Mouse (Mus musculus): ENCODE data around the gene Apol7a. TPM values are rescaled to one million over a fixed set of nuclear protein-coding genes. Genes with fewer than 3 reads are reported as not detected.

Gene Apol7a
- total RNA-seq, 2 experiments from 2014 or later, result not detected

GRCm38 (mm10) chr15:77350117-77350516 is 48.8 kb downstream of the Apol7a start:
- DNase-seq (ENCODE audit: low spot score in 2 of 2), result no peak

DNA sequence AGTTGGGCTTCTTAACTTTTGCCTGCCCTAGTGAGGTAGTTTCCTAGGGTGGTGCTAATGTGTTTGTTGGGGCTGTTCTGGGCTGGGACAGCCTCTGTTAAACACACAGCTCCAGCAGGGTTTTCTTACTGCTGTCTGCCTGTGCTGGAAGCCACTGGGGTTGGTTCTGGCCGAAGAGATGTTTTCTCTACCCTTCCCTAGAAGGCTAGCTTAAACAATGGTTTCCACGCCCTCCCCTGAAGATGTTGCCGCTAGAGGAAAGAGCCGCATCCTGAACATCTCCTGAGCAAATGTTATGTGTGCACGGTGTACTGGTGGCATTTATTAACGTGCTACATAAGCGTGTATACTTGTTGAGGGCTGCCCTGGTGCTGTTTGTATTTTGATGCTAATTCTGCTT is 50.8 kb downstream of the Apol7a start:
- DNase-seq (ENCODE audit: low spot score in 2 of 2), result no peak

GRCm38 (mm10) chr15:77344127-77345125 is 54.5 kb downstream of the Apol7a start:
- DNase-seq (ENCODE audit: low spot score in 2 of 2), result no peak

DNA sequence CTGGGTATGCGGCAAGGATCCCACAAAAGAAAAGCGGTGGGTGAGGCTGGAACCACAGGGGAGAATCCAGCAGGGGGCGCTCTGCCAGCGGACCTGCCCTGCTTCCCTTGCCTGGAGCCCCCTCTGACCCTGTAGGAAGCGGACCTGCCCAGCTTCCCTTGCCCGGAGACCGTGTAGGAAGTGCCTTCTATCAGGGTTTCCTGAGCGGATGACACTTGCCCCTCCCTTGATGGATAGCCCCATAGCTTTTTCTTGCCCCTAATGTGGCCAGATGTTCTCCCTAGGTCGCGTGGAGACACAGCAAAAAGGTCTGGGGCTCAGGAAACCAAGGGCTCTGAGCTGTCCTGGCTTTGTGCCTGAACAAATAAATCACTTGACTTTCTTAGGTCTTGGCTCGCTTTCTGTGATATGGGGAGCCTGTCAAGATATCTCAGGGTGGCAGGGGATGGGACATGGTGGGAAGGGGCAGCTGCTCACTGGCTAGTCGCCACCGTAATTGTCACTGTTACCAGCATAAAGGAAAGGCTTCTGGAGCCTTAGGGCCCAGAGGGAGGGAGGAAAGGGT is 55.3 kb downstream of the Apol7a start:
- peak; percentile 63 to 65 for DNase-seq (ENCODE audit: low spot score in 2 of 2)

- DNase-seq (ENCODE audit: low spot score in 2 of 2), result no peak
Observed at GRCm38 (mm10) chr15:77342962-77343526, 55.9 kb downstream of the Apol7a start.

DNA sequence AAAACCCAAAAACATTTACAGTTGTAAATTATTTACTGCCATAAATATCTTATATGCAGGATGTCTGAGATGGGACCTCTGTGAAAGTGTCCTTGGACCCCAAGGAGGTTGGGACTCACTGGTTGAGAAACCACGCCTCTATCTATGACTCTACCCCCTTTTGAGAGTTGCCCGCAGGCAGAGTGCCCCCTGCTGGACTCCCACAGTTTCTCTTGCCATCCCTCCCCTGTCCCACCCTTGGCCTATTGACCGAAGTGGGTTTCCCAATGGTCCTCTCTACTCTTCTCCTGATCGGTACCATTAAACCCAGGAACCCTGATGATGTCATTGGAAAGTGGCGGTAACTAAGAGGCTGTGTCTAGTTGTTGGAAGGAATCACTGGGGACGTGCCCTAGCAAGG is 56.9 kb downstream of the Apol7a start:
- no peak for DNase-seq (ENCODE audit: low spot score in 2 of 2)

GRCm38 (mm10) chr15:77340581-77340980 is 58.3 kb downstream of the Apol7a start:
- DNase-seq (ENCODE audit: low spot score in 2 of 2), result no peak

- DNase-seq (ENCODE audit: low spot score in 2 of 2), result no peak
Observed at GRCm38 (mm10) chr15:77338924-77339429, 59.9 kb downstream of the Apol7a start.

- no peak for DNase-seq (ENCODE audit: low spot score in 2 of 2)
Observed at GRCm38 (mm10) chr15:77338451-77338850, 60.5 kb downstream of the Apol7a start.

Other genes with a start within 250 kb of the Apol7a start
- gene Rbfox2, start 92.1 kb downstream of the Apol7a start, total RNA-seq (2021), result 100 to 1,000 TPM; 228 to 234 TPM
- not detected for gene Apol9a, start 12.0 kb upstream of the Apol7a start, total RNA-seq (2021)
- gene Apol7b, start 48.4 kb upstream of the Apol7a start, total RNA-seq (2021), result not detected
- gene Apol10a, start 77.9 kb upstream of the Apol7a start, total RNA-seq (2021), result not detected
- not detected for gene Apol11a, start 109.2 kb upstream of the Apol7a start, total RNA-seq (2021)
- gene Apol7c, start 134.2 kb upstream of the Apol7a start, total RNA-seq (2021), result not detected
- gene 1700025B11Rik, start 162.8 kb upstream of the Apol7a start, total RNA-seq (2021), result not detected
- gene Apol10b, start 197.0 kb upstream of the Apol7a start, total RNA-seq (2021), result not detected
- gene Gm36245, start 200.1 kb upstream of the Apol7a start, total RNA-seq (2021), result not detected
- gene Apol11b, start 244.2 kb upstream of the Apol7a start, total RNA-seq (2021), result not detected